Mouse (Mus musculus): ENCODE data around the gene Maml3. TPM values are rescaled to one million over a fixed set of nuclear protein-coding genes. Genes with fewer than 3 reads are reported as not detected.

Maml3 gene
- polyA plus RNA-seq, 1 experiment from 2014 or later = 8.0 TPM

GRCm38 (mm10) chr3:52060886-52061285 lies 44.0 kb downstream of the Maml3 start:
- H3K27me3 ChIP-seq (ENCODE audit: control insufficient read depth, insufficient read depth, low read length) = no peaks in the 10 kb centered on the region
- H3K9me3 ChIP-seq (ENCODE audit: control insufficient read depth, low read length) = no peaks in the 10 kb centered on the region
- H3K4me1 ChIP-seq (replicated peaks; ENCODE audit: control insufficient read depth, insufficient read depth, low read length) = peaks cover 16% of the 10 kb centered on the region
- H3K36me3 ChIP-seq (replicated peaks; ENCODE audit: control insufficient read depth, insufficient read depth) = no peaks in the 10 kb centered on the region
- WGBS = 97% methylated on average over 7 of the region's 7 CpGs
- DNase-seq (ENCODE audit: low spot score) (no peak), ATAC-seq (ENCODE audit: low FRiP score) (no peak)
- H3K4me3 ChIP-seq (replicated peaks; ENCODE audit: low read length) = no peak overlapping the region
- no peak overlapping the region for H3K9ac ChIP-seq
- no peak overlapping the region for H3K4me2 ChIP-seq (replicated peaks)
- H3K27ac ChIP-seq = no peak overlapping the region

- H3K9ac ChIP-seq = no peak overlapping the region
- DNase-seq (ENCODE audit: low spot score) = no peak
- no peak overlapping the region for H3K4me3 ChIP-seq (replicated peaks; ENCODE audit: low read length)
- no peaks in the 10 kb centered on the region for H3K27me3 ChIP-seq (ENCODE audit: control insufficient read depth, insufficient read depth, low read length)
- H3K4me2 ChIP-seq (replicated peaks) = no peak overlapping the region
- ATAC-seq (ENCODE audit: low FRiP score) = no peak
- no peak overlapping the region for H3K27ac ChIP-seq
- H3K9me3 ChIP-seq (ENCODE audit: control insufficient read depth, low read length) = no peaks in the 10 kb centered on the region
- no peaks in the 10 kb centered on the region for H3K36me3 ChIP-seq (replicated peaks; ENCODE audit: control insufficient read depth, insufficient read depth)
- peaks cover 11% of the 10 kb centered on the region for H3K4me1 ChIP-seq (replicated peaks; ENCODE audit: control insufficient read depth, insufficient read depth, low read length)
- WGBS = 77% methylated on average over 2 of the region's 2 CpGs
These were observed 53.1 kb downstream of the Maml3 start for GRCm38 (mm10) chr3:52051801-52052200.

DNA sequence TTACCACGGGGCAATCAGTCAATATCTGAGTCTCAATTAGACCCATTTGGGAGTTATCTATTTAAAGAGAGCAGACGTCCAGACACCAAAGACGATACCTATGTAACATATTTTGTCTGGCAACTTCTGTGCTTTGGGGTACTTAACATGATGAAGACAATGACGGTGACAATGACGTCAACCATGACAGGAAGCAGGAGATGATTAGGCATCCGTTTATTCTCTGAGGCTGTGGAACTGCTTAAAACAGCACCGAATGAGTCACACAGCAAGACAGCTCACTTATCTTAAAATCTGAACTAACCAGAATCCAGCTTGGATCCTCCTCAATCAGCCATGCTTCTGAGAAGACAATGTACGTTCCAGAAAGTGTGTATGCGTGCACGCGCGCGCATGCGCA lies 56.8 kb downstream of the Maml3 start:
- 81% methylated on average over 14 of the region's 14 CpGs for WGBS
- H3K9ac ChIP-seq = no peak overlapping the region
- no peak overlapping the region for H3K27ac ChIP-seq

GRCm38 (mm10) chr3:52047537-52047936 lies 57.3 kb downstream of the Maml3 start:
- peak overlapping the region; percentile 24; the same call in 1 of the 2 replicates for H3K4me3 ChIP-seq (replicated peaks; ENCODE audit: low read length)
- peak overlapping the region; percentile 55 for H3K9ac ChIP-seq
- peak overlapping the region; percentile 60 for H3K4me2 ChIP-seq (replicated peaks)
- 74% methylated on average over 8 of the region's 8 CpGs for WGBS
- peaks cover 47% of the 10 kb centered on the region for H3K4me1 ChIP-seq (replicated peaks; ENCODE audit: control insufficient read depth, insufficient read depth, low read length)
- H3K36me3 ChIP-seq (replicated peaks; ENCODE audit: control insufficient read depth, insufficient read depth) = no peaks in the 10 kb centered on the region
- ATAC-seq (ENCODE audit: low FRiP score) = no peak
- H3K9me3 ChIP-seq (ENCODE audit: control insufficient read depth, low read length) = no peaks in the 10 kb centered on the region
- peak overlapping the region; percentile 86 for H3K27ac ChIP-seq
- H3K27me3 ChIP-seq (ENCODE audit: control insufficient read depth, insufficient read depth, low read length) = no peaks in the 10 kb centered on the region
- DNase-seq (ENCODE audit: low spot score) = no peak

More for the DNA sequence above, 56.8 kb downstream of the Maml3 start:
- Histone ChIP-seq H3K27me3 (ENCODE audit: control insufficient read depth, insufficient read depth, low read length) (no peaks in the 10 kb centered on the region), H3K36me3 (replicated peaks; ENCODE audit: control insufficient read depth, insufficient read depth) (no peaks in the 10 kb centered on the region), H3K4me1 (replicated peaks; ENCODE audit: control insufficient read depth, insufficient read depth, low read length) (peaks cover 47% of the 10 kb centered on the region), H3K4me3 (replicated peaks; ENCODE audit: low read length) (no peak overlapping the region), H3K9me3 (ENCODE audit: control insufficient read depth, low read length) (no peaks in the 10 kb centered on the region), H3K4me2 (replicated peaks) (no peak overlapping the region)
- no peak for ATAC-seq (ENCODE audit: low FRiP score)
- DNase-seq (ENCODE audit: low spot score) = no peak

GRCm38 (mm10) chr3:52046895-52047372 lies 57.9 kb downstream of the Maml3 start:
- WGBS = 0% methylated on average over 13 of the region's 13 CpGs
- H3K27ac ChIP-seq = peak overlapping the region; percentile 86
- ATAC-seq (ENCODE audit: low FRiP score) (peak; percentile 83), DNase-seq (ENCODE audit: low spot score) (peak; percentile 96)
- H3K9ac ChIP-seq = peak overlapping the region; percentile 55
- H3K9me3 ChIP-seq (ENCODE audit: control insufficient read depth, low read length) = no peaks in the 10 kb centered on the region
- peak overlapping the region; percentile 24 for H3K4me3 ChIP-seq (replicated peaks; ENCODE audit: low read length)
- no peaks in the 10 kb centered on the region for H3K36me3 ChIP-seq (replicated peaks; ENCODE audit: control insufficient read depth, insufficient read depth)
- H3K27me3 ChIP-seq (ENCODE audit: control insufficient read depth, insufficient read depth, low read length) = no peaks in the 10 kb centered on the region
- peaks cover 47% of the 10 kb centered on the region for H3K4me1 ChIP-seq (replicated peaks; ENCODE audit: control insufficient read depth, insufficient read depth, low read length)
- H3K4me2 ChIP-seq (replicated peaks) = peak overlapping the region; percentile 60

- Histone ChIP-seq H3K9me3 (ENCODE audit: control insufficient read depth, low read length) (no peaks in the 10 kb centered on the region), H3K9ac (peak overlapping the region; percentile 55), H3K4me3 (replicated peaks; ENCODE audit: low read length) (peak overlapping the region; percentile 24), H3K27me3 (ENCODE audit: control insufficient read depth, insufficient read depth, low read length) (no peaks in the 10 kb centered on the region), H3K27ac (peak overlapping the region; percentile 86), H3K36me3 (replicated peaks; ENCODE audit: control insufficient read depth, insufficient read depth) (no peaks in the 10 kb centered on the region), H3K4me1 (replicated peaks; ENCODE audit: control insufficient read depth, insufficient read depth, low read length) (peaks cover 47% of the 10 kb centered on the region), H3K4me2 (replicated peaks) (peak overlapping the region; percentile 60)
- DNase-seq (ENCODE audit: low spot score) = peak; percentile 75
- 5% methylated on average over 20 of the region's 20 CpGs for WGBS
- ATAC-seq (ENCODE audit: low FRiP score) = peak; percentile 83
These were observed 58.7 kb downstream of the Maml3 start for GRCm38 (mm10) chr3:52046027-52046700.

DNA sequence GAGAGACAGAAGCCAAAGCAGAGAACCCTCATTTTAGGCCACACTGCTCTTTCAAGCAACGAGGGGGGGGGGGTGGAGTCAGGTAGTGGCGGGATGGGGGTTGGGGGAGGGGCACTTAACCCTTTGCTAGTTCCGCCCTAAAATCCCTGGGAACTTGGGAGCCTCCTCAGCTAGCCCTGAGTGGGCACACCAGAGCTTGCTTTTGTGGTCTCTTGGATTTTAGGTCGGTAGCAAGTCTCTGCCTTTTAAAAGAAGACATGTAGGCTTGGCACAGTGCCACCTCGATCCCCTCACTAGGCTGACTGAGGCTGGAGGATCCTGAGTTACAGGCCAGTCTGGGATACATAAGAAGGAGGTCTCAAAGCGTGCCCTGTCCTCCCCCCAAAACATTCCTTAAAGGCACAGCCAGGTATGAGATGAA lies 59.6 kb downstream of the Maml3 start:
- Histone ChIP-seq H3K27ac (peak overlapping the region; percentile 86), H3K4me2 (replicated peaks) (peak overlapping the region; percentile 60), H3K9ac (peak overlapping the region; percentile 55; the same call in 1 of the 2 replicates), H3K4me1 (replicated peaks; ENCODE audit: control insufficient read depth, insufficient read depth, low read length) (peaks cover 47% of the 10 kb centered on the region), H3K36me3 (replicated peaks; ENCODE audit: control insufficient read depth, insufficient read depth) (no peaks in the 10 kb centered on the region), H3K9me3 (ENCODE audit: control insufficient read depth, low read length) (no peaks in the 10 kb centered on the region), H3K4me3 (replicated peaks; ENCODE audit: low read length) (peak overlapping the region; percentile 2; the same call in 1 of the 2 replicates), H3K27me3 (ENCODE audit: control insufficient read depth, insufficient read depth, low read length) (no peaks in the 10 kb centered on the region)
- no peak for ATAC-seq (ENCODE audit: low FRiP score)
- 16% methylated on average over 6 of the region's 6 CpGs for WGBS
- no peak for DNase-seq (ENCODE audit: low spot score)

GRCm38 (mm10) chr3:52044651-52045050 lies 60.2 kb downstream of the Maml3 start:
- Histone ChIP-seq H3K27me3 (ENCODE audit: control insufficient read depth, insufficient read depth, low read length) (no peaks in the 10 kb centered on the region), H3K36me3 (replicated peaks; ENCODE audit: control insufficient read depth, insufficient read depth) (no peaks in the 10 kb centered on the region), H3K4me3 (replicated peaks; ENCODE audit: low read length) (peak overlapping the region; percentile 2; the same call in 1 of the 2 replicates), H3K4me2 (replicated peaks) (peak overlapping the region; percentile 60), H3K27ac (peak overlapping the region; percentile 86), H3K9ac (peak overlapping the region; percentile 55), H3K9me3 (ENCODE audit: control insufficient read depth, low read length) (no peaks in the 10 kb centered on the region), H3K4me1 (replicated peaks; ENCODE audit: control insufficient read depth, insufficient read depth, low read length) (peaks cover 47% of the 10 kb centered on the region)
- DNase-seq (ENCODE audit: low spot score) (peak; percentile 72), ATAC-seq (ENCODE audit: low FRiP score) (peak; percentile 21; the same call in 1 of the 2 replicates)
- WGBS = 6% methylated on average over 14 of the region's 14 CpGs

DNA sequence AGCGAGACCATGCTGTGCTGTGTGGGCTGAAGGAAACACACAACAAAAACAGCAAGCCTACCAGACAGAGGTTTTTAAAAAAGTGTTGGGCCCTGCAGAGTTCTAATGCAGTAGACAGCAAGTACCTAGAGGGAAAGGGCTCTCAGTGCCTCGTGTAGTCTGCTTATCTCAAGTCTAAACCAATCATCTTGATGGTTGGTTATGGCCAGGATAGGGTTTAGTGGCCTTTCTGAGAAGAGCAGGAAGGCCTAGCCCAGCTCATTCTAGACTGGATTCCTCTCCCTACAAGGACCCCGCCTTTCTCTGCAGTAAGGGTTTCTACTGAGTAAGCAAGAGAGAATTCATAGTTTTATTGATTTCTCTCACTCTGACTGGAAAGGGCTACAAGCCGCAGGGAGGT lies 61.0 kb downstream of the Maml3 start:
- H3K4me3 ChIP-seq (replicated peaks; ENCODE audit: low read length) = no peak overlapping the region
- peak overlapping the region; percentile 86; the same call in 1 of the 2 replicates for H3K27ac ChIP-seq
- DNase-seq (ENCODE audit: low spot score) (no peak), ATAC-seq (ENCODE audit: low FRiP score) (no peak)
- WGBS = 58% methylated on average over 4 of the region's 4 CpGs
- H3K9me3 ChIP-seq (ENCODE audit: control insufficient read depth, low read length) = no peaks in the 10 kb centered on the region
- H3K36me3 ChIP-seq (replicated peaks; ENCODE audit: control insufficient read depth, insufficient read depth) = no peaks in the 10 kb centered on the region
- no peak overlapping the region for H3K9ac ChIP-seq
- H3K4me1 ChIP-seq (replicated peaks; ENCODE audit: control insufficient read depth, insufficient read depth, low read length) = peaks cover 47% of the 10 kb centered on the region
- H3K4me2 ChIP-seq (replicated peaks) = no peak overlapping the region
- H3K27me3 ChIP-seq (ENCODE audit: control insufficient read depth, insufficient read depth, low read length) = no peaks in the 10 kb centered on the region
